8 mouse cellular contexts compared by ENCODE assay signal in genomic region chr3:28543380-28543984, GRCm38 (mm10).
A peak's percentile ranks its signal among the peaks of the same experiment; 100 is the strongest.
DNase-seq lines count a peak whose midpoint lies in the region; ATAC-seq and TF ChIP-seq lines count a peak whose summit lies in the region.

No protein-coding gene starts in this region.

- H3K27me3 ChIP-seq in lung, embryonic 14.5 days (ENCODE audit: insufficient read depth, low read length), result no peaks in the 10 kb centered on the region
- no peaks in the 10 kb centered on the region for H3K27me3 ChIP-seq in splenic B cell, adult 2 months (ENCODE audit: control insufficient read depth, insufficient read depth, low read length, poor library complexity, severe bottlenecking)

- H3K27ac ChIP-seq in lung, embryonic 14.5 days (ENCODE audit: low read depth), result no peak overlapping the region

- H3K9ac ChIP-seq in lung, embryonic 14.5 days, result no peak overlapping the region

- no peak overlapping the region for H3K4me3 ChIP-seq in lung, embryonic 14.5 days (ENCODE audit: low read depth, low read length)

- DNase-seq in frontal cortex, postnatal 14 days (ENCODE audit: low spot score in 2 of 2), result no peak
- peak; percentile 49 for DNase-seq in testis, postnatal 10 days (ENCODE audit: low spot score)
- no peak for DNase-seq in testis, postnatal 14 days (ENCODE audit: low spot score)
- DNase-seq in embryo, embryonic 11 days, result peak; percentile 55
- DNase-seq in lung, embryonic 14.5 days, result peak; percentile 68
- peak; percentile 22 for DNase-seq in splenic B cell, adult 2 months (ENCODE audit: low read depth, low spot score)
- DNase-seq in layer of hippocampus, postnatal 14 days (ENCODE audit: low spot score in 2 of 2), result no peak

- H3K4me2 ChIP-seq in lung, embryonic 14.5 days, result no peak overlapping the region

- 69% methylated on average over 10 of the region's 10 CpGs for WGBS in lung, embryonic 14.5 days

- peak; percentile 67 for TF ChIP-seq CTCF in lung, embryonic 14.5 days (IDR thresholded peaks at IDR 0.05; ENCODE audit: low read depth)

- H3K4me1 ChIP-seq in lung, embryonic 14.5 days (ENCODE audit: insufficient read depth), result no peaks in the 10 kb centered on the region

- peak; percentile 74 for ATAC-seq in frontal cortex, adult (ENCODE audit: low TSS enrichment)
- ATAC-seq in lung, embryonic 14.5 days (ENCODE audit: insufficient read depth), result no peak

- no peaks in the 10 kb centered on the region for H3K36me3 ChIP-seq in lung, embryonic 14.5 days (ENCODE audit: insufficient read depth)
- H3K36me3 ChIP-seq in splenic B cell, adult 2 months (ENCODE audit: control insufficient read depth, insufficient read depth, low read length, poor library complexity, severe bottlenecking), result no peaks in the 10 kb centered on the region

- H3K9me3 ChIP-seq in lung, embryonic 14.5 days (ENCODE audit: low read depth, low read length), result no peaks in the 10 kb centered on the region

Comparison
In these comparisons a context has a peak if more than half of its experiments do, and no peak if none do; other contexts are left out.
1. DNase-seq: peak in testis, postnatal 10 days (single experiment), embryo, embryonic 11 days (single experiment), lung, embryonic 14.5 days (single experiment) and splenic B cell, adult 2 months (single experiment); none in frontal cortex, postnatal 14 days (0 of 2), testis, postnatal 14 days (single experiment) and layer of hippocampus, postnatal 14 days (0 of 2).